Mouse (Mus musculus) frontal cortex, postnatal 36 days (tissue): ENCODE data around the gene Slc25a24.

Source experiments
- DNase-seq, 2 experiments: peaks; one replicate each; pipeline ENCODE4 v3.0.0; 2022; ENCODE audit warnings: low spot score in 2 of 2

Slc25a24 gene

DNA sequence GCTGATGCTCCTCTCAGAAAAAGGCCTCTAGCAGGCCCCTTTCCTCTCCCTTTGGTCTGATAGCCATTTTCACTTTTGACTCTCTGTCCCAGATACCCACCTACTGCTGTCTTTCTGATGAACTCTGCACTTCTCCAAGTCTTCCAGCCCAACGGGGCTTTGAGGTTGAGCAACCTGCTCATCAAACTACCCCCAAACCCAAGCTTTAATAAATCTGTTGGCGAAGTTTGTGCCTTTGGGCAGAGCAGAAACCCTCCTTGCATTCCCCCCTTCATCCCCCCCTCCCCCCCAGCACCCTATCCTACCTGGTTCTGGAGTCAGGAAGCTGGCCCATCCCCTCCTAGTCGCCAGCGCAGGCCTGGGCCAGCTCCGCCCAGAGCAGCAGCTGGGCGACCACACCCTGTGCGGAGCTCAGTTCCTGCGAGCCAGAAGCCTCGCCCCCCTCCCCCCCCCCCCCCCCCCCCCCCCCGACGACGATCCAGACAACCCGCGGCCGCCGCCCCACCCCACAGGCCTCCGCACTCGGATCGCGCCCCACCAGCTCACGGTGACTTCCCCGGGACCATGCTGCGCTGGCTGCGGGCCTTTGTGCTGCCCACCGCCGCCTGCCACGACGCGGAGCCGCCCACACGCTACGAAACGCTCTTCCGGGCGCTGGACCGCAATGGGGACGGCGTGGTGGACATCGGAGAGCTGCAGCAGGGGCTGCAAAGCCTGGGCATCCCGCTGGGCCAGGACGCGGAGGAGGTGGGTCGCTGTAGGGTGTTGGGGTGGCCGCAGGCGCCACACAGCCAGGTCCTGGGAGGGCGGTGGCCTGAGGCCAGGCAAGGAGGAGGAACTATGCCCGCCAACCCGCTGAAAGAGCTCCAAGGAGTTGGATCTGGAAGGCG lies at the start of gene Slc25a24:
TSS of gene Slc25a24 (plus strand) at position 509 of the 890 bp plus-strand sequence.
- DNase-seq = peak; percentile 13 to 17

DNA sequence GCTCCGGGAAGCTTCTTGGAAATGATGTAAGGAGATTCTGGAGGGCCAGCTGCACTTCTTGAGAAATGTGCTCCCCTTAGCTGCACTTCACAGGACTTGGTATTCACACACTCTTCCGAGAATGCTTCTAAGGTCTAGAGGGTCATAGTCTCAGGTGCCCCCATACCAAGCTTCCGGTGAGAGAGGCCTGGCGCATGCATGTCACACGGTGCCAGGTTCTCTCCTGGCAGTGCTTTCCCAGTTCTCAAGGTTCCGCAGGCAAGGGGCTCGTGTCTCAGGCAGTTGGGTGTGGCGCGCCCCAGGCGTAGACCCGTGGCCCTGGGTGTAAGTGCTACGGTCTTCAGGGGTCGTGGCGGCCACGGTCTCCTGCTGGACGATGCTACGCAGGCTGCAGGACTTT lies 42.8 kb upstream of the Slc25a24 start, which contains the start of gene Slc25a54:
TSS of gene Slc25a54 (plus strand) at position 301 of the 400 bp plus-strand sequence.
- DNase-seq = no peak

DNA sequence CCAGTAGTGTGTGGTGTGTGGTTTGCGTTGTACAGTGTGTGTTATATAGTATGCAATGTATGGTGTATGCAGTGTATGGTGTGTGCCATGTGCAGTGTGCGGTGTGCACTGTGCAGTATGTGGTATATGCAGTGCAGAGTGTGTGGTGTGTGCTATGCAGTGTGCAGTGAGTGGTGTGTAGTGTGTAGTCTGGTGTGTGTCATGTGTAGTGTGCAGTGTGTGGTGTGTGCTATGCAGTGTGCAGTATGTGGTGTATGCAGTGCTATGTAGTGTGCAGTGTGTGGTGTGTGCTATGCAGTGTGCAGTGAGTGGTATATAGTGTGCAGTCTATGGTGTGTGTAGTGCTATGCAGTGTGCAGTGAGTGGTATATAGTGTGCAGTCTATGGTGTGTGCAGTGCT lies 38.5 kb upstream of the Slc25a24 start:
- no peak for DNase-seq

DNA sequence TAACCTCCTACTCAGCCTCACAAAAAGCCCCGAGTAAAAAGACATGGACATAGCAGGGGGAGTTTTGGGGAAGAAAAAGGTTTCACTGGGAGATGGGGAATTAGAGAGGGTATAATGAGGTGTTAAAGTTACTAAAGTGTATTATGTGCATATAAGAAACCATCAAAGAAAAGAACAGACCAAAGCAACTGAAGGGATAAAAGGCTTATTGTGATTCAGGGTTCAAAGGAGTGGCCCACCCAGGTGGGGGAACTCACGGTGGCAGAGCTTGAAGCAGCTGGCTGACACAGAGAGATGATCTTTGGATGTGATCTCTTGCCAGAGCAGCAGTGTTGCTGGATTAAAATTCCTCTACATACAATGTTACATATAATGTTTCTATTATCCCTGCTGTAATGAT lies 34.5 kb upstream of the Slc25a24 start:
- no peak for DNase-seq

DNA sequence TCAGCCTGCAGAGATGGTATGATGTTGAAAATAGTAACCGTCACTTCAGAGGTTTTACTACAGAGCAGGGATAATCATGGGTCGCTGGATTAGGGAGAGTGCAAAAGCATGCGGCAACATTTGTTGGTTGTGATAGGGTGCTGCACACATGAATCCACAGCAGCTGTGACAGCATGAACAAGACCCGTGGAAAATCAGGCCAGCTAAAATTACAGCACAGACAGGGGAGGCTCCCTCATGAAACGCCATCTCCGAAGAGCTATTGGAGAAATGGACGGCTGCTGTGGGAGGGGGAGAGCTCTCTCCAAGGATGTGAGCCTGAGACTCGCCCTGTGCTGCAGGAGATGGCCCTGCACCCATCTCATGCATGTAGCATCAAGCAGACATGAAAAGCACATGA lies 18.2 kb upstream of the Slc25a24 start:
- no peak for DNase-seq

DNA sequence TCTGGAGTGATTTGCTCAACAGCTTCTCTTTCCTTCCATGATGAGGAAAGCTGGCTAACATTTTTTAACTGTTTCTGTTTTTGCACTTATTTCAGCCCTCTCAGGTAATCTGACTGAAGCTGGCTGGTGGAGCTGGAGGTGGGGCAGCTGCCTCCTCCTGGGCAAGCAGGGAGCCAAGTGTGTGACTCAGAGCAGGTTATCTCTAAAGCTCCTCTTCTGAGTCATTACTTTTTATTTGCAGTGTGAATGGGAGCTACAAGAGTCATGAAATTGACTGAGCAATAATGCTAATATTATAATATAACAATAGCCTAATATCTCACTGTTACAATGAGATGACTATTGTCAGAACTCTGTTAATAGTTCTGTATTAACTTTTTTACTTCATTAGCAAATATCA lies 5.8 kb upstream of the Slc25a24 start:
- no peak for DNase-seq

DNA sequence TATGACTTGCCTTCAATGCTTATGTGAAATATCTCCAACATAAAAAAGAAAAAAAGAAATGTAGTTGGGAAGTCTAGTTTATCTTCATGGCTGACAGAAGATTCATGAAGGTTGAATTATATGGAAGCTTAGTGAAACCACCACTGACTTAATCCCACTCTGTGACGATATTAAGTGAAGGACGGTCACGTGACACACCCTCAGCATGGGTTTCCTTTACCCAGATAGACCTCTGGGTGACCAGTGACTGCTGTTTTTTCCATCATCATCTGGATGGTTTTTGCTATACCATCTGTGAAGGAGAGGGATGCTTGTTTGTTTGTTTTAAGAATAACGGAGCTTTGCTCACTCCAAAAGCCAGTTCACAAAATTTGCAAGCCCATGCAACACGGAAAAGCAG lies 3.4 kb upstream of the Slc25a24 start:
- no peak for DNase-seq

DNA sequence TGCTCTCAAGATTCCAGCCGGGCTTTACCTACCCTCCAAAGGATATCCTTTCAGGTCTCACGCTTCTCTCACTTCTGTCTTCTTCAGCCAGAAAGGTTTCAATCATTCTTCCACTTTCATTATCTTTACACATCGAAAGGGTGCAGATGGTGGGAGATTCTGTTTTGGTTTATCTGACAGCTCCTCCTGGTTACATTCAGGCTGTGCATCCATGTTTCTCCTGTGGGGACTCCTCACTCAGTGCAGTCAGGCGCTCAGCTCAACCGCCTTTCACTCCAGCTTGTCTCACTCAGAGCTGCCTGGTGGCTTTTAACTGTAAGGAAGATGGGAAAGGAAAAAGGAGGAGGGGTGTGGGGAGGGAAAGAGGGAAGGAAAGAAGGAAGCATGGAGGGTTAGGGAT lies 3.0 kb upstream of the Slc25a24 start:
- no peak for DNase-seq

DNA sequence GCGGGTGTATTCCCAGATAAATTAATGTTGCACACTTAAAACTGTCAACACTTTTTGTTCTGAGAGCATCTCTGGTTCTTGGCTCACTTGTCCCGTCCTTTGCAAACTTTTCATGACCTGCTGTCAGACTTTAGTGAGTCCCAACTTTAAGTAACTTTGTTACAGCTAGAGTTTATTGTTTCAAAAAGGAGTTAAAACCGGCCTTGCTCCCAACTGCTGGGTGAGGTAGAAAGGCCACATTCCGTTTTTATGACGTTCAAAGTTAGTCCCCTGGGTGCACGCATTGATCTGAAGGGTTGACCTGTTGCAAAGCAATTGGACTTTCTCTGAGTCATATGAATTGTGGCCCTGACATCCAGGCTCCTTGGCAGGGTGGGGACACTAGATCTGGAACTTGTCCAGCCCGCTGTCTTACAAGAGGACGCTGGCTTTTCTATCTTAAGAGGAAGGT lies 607 bp downstream of the Slc25a24 start:
- DNase-seq = no peak

DNA sequence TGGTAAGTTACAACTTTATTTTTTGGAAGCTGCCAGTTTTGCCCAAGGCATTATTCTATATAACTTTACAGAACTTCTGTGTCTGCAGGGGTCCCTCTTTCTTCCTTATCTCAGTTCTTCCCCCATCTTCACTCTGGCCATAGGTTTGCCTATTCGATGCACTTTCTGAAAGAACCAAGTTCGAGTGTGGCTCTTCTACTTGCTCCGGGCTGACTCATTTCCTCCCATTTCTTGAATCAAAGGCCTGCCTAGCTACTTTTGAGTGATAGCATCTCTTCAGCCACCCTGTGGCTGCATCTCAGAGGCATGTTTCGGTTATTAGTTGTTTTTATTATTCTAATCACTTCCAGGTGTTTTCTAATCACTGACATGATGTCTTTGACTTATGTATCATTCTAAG lies 1.1 kb downstream of the Slc25a24 start:
- DNase-seq = no peak

DNA sequence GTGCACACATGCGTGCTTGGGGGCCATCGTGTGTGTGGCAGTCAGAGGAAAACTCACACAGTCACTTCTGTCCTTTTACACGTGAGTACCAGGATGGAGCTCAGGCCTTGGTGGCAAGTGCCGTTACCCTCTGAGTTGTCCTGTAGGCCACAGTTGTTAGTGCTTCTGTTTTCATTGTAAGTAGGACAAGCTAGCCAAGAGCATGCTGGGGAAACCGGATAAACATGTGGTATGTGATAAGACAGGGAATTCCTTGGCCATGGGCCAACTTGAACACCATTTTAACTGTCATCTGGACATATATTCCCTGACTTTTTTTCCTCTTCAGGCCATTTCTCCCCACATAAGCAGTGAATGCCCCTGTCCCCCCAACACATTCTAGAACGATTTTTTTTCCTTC lies 2.6 kb downstream of the Slc25a24 start:
- no peak for DNase-seq

DNA sequence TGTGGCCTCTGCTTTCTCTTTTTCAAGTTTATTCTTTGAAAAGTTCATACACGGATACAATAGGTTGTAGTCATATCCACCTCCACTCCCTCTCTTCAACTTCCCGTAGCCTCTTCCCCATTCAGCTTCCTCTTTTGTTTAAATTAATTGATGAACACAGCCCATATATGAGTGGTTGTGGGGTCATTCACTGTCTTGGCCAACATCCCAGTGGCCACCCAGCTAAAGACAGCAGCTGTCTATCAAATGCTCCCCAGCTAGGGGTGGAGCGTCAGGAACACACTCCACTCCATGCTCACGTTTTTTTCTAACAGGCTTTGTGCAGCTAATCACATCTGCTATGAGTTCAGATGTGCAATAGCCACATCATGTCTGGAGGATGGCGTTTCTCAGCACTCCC lies 6.8 kb downstream of the Slc25a24 start:
- no peak for DNase-seq

DNA sequence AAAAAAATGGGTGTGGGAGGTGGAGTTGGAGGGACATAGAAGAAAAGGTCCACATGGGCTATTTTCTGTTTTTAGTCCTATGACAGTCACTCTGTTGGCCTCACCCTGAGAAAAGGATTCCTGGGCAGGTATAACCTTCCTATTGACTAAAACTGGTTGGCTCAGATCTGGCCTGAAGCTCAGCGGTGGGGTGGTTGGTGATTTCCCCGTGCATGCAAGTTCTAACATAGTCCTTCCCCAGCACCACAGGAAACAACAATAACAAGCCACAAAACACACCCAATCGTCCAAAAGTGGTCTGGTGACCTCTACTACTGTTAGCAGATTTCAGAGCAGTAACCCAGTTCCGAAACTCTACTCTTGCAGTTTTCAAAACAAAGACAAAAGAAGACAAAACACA lies 10.0 kb downstream of the Slc25a24 start:
- DNase-seq = no peak

DNA sequence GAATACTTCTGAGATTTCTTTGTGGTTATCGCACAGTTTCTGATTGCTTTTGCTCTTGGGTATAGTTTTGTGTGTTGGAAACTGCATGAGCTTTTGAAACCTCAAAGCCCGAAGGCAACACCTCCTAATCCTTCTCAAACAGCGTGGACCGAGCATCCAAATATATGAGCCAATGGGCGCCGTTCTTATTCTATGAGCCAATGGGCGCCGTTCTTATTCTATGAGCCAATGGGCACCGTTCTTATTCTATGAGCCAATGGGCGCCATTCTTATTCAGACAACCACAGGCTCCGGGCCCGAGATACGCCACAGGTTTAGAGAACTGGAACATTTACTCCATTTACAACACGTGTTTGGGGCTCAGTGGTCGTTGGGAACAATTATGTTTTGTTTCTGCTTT lies 11.1 kb downstream of the Slc25a24 start:
- DNase-seq = no peak

DNA sequence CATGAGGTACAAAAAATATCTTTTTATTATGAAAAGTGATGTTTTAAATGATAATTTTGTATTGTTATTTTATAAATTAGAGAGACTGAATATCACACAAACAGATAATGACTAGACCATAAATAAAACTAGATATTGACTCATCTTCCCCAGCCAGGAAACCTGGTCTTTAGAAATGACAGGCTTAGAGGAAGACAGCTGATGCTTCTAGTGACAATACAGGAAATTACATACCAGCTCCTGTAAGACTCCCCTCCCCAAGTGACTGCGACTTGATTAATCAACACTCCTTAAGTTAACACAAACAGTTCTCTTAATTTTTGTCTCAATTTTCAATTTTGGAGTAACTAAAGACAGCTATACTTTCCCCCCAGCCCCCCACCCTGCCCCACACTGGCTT lies 12.4 kb downstream of the Slc25a24 start:
- no peak for DNase-seq

DNA sequence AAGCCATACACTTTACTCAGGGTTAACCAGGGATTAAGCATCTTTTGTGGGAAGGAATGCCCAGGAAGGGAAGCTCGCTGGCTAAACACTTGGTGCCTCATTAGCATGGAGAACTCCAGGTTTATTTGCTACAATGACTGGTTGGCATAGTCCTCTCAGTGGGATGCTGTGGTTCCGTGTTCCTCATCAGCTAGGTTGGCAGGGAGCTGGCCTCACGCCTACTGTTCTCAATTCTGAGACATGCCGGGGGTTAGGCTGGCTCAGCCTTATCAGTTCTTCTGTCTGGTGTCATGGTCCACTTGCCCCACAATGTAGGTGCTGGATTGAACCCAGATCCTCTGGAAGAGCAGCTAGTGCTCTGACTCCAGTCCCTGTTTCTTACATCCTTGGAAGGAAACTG lies 29.6 kb downstream of the Slc25a24 start:
- no peak for DNase-seq

DNA sequence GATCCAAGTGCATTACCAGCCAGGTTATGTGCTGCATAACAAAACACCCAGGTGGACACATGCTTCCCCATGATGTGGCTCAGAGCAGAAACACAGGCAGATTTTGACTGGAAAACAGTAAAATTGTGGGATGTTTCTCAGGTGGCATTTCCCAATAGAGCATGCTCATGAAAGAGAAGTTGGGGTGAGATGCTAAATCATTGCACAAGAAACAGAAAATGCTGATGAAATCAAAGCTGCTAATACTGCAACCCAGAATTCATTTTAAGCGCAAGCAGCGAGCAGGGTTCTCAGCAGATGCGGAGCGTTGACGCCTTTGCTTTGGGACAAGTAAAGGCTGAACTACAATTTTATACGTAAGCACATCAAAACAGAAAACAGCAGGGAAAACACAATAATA lies 30.5 kb downstream of the Slc25a24 start:
- no peak for DNase-seq

DNA sequence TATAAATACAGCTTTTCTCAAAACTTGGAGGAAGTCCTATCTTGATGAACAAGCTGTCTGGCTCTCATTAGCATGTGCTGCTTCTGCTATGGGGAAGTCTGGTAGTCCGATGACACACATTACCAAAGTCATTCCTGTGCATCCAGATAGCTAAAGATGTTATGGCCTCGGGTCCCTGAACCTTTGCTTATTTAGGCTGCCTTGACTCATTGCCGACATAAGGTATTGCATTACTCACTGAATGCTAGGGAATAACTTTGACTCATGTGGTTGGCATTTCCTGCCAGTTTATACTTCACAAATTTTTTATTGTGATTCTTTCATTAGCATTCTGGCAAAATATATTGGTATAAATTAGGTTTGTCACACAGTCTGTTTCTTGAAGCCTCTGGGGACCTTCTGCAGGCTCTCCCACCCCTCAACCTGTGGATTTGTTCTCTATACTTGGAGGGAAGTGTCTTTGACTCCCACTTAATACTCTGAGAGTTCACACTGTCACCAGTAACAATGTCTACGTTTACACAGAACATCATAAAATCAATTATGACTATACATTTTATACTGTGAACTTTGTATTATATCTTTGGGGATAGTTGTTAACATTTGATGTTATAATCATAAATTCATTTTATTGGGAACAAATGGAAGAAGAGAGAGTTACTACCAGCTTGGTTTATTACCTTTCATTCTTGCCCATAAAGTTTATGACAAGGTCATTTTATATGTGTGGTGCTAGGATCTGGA lies 33.1 kb downstream of the Slc25a24 start:
- DNase-seq = no peak

DNA sequence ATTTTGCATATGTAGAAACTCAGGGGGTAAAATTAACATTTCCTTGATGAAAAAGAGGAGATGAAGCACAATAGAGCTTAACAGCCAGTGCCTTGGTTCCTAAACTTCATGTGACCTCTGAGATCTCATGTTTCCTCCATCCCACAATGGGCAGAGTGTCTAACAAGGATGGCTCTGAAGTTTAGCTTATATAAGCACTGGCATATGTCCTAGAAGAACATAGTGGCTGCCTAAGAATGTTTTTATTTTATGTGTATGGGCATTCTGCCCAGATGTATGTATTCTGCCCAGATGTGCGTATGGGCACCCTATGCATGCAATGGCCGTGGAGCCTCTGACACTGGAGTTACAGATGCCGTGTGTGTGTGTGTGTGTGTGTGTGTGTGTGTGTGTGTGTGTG lies 34.5 kb downstream of the Slc25a24 start:
- no peak for DNase-seq

DNA sequence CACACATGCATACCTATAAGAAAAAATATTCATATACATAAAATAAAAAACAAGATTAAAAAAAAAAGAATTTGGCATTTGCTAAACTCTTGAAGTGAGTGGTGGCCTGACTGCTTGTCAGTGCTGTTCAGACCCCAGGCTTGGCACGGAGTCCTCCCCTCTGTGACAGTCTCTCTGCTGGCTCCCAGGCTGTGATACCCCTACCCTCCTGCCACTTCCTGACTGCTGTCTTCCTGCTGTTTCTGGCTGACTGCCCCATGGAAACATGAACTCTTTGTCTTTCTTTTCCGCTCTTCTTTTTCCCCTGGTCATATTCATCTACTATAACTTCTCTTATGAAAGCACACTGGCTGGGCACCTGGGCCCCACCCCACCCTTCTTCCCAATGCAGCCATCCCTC lies 41.1 kb downstream of the Slc25a24 start:
- DNase-seq = no peak

DNA sequence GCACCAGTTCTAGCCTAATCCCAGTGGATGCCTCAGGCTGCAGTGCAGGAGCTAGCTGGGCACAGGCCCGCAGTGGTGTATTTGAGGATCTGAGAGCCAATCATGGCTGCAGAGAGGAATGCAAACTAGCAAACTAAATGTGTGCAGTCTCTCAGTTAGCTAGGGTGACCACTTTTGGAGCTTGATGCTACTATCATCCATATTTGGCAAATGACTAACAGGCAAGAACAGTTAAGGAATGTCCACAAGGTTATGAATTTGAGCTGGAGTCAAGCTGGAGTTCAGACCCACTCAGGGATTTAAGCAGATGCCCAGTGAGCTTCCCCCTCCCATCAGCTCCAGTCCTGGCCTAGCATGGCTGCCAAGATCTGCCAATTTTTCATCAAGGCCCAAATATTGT lies 41.7 kb downstream of the Slc25a24 start:
- DNase-seq = no peak

DNA sequence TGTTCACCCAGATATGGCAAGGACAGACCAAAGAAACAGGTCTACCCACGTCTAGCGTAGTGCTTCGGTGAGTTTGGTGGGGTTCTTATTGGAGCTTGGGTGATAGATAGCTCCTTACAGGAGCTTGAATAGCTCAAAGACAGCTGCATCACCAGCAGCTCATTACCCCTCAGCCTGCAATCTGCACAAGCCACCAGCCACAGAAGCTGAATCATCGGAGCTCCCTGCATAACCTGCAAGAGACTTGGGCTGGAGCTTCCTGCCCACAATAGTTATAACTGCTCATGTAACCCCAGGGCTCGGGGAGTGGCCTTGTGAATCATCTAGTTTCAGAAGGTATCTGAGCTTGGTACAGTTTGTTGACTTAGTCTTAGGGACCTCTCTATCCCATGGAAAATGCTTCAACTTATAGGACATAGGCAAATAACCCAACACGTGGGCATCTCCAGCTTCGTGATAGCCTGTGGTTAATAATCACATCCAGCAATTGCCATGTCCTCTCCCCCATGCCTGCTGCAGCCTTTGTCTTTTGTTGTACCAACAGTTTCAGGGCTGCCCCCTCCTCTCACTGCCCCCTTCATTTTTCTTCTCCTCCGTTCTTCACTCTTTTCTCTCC lies 42.4 kb downstream of the Slc25a24 start:
- DNase-seq = no peak

DNA sequence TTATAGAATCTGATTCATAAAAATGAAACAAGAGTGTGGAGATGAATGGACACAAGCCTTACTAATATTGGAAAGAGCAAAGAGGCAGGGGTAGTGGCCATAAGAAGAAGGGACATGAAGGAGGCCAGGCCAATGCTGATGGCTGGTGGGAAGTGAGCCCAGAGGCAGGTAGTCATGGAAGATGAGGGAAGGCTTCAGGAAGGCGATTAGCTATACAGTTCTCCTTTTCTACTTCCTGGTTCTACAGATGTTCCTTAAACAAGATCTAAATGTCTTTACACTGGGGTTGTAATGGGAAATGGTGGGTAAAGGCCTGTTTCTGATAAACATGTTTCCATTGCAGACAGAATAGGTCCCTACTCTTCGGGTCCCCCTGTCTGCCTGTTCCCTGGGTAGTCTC lies 46.2 kb downstream of the Slc25a24 start:
- no peak for DNase-seq
